Mouse (Mus musculus) urinary bladder, postnatal 4 days (tissue): ENCODE results near the gene Gm14862.

Experiments used
- DNase-seq, 2 experiments: peaks; one replicate each; pipeline ENCODE4 v3.0.0; 2021 to 2022; ENCODE audit warnings: low spot score in 2 of 2

Gene Gm14862

DNA sequence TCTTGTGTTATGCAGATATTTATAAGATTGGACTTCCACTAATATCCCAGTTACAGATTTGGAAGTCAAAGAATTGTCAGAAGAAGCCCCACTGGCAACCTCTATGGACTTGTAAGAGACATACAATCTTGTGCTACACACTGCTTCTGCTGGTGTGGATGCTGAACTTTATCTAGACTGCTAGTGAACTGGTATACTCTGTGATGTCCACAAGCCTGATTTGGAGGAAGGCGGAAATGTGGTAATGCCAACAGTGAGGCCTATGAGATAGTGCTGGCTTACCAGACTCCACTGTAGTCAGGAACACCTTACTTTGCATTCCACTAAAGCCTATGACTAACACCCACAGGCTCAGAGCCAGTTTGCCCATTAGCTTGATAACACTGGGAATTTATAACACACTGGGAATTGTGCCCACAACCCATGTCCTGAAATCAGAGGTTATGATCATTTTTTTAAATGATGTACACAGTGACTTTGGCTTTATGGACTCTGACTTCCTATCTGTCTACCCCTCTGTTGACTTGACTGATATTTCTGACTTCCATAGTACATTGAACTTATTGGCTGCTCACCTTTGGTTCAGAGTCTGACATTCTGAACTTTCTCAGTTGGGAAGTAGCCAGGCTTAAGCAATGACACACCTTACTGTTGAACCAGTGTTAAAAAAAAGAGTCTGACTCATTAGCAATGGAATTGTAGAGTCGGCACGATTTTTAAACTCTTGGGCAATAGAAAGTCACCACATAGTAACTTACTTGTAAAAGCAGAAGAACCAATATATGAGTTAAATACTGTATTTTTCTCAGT lies 34.1 kb downstream of the Gm14862 start:
- DNase-seq = no peak

DNA sequence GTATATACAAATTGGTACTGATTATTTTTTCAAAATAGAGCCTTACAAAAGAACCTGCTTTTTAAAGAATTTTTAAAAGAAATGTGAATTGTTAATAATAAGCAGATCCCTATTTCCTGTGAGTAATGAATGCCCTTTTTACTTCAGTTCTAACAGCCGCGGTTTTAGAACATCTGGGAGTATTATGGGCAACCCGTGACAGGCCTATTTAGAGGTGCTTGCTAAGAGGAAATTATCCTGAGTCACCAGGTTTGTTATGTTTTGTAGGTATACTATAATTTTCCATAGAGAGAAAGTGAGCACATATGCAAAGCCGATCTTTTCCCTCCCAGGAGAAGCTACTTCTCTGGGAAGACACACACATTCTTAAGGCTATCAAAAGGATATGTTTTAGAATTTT lies 35.0 kb downstream of the Gm14862 start:
- no peak for DNase-seq

DNA sequence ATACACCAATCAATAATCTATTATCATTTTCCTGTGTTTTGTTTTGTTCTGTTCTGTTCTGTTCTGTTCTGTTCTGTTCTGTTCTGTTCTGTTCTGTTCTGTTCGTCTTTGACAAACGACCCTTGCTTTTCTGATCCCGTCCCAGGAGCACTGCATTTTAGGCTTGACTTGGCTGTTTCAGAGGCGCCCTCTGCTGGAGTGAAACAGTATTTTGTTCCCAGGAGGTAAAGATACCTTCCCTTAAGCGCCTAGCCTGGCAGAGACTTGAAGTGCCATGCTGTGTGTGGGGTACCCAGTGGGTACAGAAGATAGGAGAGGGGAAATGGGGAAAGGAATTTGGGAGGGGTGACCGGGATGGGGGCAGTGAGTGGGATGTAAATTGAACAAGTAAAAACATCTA lies 35.5 kb downstream of the Gm14862 start:
- DNase-seq = no peak

GRCm38 (mm10) chrX:9219570-9219969 lies 37.1 kb downstream of the Gm14862 start:
- no peak for DNase-seq

GRCm38 (mm10) chrX:9216244-9216643 lies 40.5 kb downstream of the Gm14862 start:
- DNase-seq = no peak

GRCm38 (mm10) chrX:9205121-9205520 lies 51.6 kb downstream of the Gm14862 start:
- DNase-seq = no peak

DNA sequence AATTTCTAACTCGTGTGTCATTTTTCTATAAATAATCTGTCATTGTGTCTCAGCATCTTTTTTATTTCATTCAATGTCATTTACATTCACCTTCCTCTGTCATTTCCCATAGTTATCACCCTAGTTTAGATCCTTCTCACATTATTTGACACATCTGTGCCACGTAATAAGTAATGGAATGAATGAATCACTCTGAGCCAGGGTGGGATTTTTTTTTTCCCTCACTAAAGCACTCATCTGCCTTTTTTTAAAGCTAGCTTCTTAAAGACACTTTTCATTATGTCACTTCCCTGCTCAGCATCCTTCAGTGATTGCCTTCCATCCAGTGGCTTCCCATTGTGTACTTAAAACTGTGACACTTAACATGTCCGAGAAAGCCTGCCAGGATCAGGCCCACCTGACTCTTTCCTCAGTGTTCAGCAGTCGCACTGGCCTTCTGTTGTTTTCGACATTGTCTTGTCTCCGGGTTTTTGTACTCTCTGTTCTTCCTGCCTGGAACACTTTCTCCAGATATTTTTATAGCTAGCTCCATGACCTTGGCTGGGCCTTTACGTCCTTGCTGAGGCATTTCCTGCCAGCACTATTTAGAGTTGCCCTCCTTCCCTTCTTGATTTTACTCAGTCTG lies 53.8 kb downstream of the Gm14862 start:
- no peak for DNase-seq

- no peak for DNase-seq
Measured at GRCm38 (mm10) chrX:9201954-9202353, 54.7 kb downstream of the Gm14862 start.
